Mouse (Mus musculus): Measurements from ENCODE around the gene Dab1.

Dab1 gene

DNA sequence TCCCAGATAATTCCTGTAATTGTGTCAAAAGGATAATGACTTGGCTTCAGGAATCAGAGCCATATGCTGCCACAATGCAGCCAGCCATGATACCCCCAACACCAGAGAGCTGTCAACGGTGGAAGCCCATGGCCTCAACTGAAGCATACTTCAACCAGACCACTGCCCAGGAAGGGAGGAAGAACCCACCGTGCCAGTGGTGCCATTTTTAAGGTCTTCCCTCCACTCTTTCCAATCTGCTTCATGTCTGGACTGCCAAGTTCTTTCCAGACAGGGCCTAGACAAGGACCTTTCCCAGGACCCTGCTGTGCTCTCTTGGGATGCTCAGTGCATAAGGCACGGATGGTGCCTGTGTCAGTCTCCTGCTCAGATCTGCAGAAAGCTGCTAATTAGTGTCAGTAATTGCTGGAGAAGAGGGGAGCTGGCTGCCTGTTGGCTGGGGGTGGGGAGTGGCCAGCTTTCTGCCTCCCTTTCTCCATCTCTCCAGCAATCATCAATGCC lies 303.3 kb downstream of the Dab1 start:
- POLR2A ChIA-PET, result no interaction called here
- CTCF ChIA-PET, result no interaction called here

DNA sequence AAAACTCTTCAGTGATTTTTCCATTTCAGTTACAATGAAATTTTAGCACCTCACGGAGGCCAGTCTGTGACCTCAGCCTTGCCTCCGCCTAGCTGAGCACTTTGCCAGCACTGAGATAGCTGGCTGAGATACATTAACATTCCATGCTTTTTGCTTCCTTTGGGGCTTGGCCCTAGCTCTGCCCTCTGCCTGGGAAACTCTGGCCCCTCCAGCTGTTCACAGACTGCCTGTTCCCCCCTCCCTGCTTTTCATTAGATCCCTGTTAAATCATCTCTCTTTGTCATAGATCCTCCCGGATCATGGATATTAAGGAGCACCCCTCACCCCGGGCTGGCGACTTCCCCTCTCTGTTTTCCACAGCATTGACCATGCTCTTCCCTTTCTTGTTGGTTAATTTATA lies 307.5 kb downstream of the Dab1 start:
- ChIA-PET POLR2A (interaction anchor here in 1 of 4 experiments (0.6 kb wide), 1 partner anchor 681 kb away, joined by 6 read pairs; no protein-coding TSS in a partner anchor), CTCF (interaction anchor here in 1 of 4 experiments (0.5 kb wide), 1 partner anchor 418 kb away, joined by 3 read pairs; no protein-coding TSS in a partner anchor)

DNA sequence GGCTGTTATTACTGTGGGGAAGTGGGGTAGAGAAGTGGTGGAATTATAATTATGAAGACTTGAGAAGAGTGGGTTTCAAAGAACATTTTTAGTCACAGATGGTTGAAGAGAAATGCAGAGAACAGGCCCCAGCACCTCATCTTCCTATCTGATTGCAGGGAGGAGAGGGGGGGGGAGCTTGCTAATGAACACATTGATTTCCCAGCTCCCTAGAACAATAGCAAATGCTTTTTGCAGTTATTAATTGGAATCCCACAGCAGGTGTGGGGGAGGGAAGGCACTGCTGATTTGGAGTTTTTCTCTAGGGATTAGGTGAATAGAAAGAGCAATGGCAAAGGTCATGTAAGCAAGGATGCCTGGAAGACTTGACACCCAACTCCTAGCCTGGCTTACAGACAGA lies 310.5 kb downstream of the Dab1 start:
- CTCF ChIA-PET, result no interaction called here
- POLR2A ChIA-PET, result no interaction called here

- POLR2A ChIA-PET, result no interaction called here
- CTCF ChIA-PET, result no interaction called here
These were observed 315.2 kb downstream of the Dab1 start for GRCm38 (mm10) chr4:103934364-103934763.

DNA sequence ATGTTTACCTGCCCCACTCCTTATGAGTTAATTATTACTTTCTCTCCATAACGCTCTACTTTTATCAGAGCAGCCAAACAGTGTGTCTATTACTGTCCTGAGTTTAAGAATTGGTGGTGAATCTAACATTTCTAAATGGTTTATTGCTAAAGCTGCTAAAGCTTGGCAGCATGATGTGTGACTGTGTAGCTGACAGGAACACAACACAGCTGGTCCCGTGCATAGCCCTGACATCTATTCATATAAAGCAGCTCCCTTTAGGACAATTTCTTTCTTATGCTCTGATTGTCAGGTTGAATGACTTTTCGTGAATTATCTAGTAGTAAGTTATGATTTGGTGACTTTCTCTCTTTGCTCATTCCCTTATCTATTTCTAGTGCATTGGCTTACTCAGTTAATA lies 329.1 kb downstream of the Dab1 start:
- ChIA-PET CTCF (no interaction called here), POLR2A (interaction anchor here in 1 of 4 experiments (1.7 kb wide), 1 partner anchor 22 kb away, joined by 3 read pairs; no protein-coding TSS in a partner anchor)

DNA sequence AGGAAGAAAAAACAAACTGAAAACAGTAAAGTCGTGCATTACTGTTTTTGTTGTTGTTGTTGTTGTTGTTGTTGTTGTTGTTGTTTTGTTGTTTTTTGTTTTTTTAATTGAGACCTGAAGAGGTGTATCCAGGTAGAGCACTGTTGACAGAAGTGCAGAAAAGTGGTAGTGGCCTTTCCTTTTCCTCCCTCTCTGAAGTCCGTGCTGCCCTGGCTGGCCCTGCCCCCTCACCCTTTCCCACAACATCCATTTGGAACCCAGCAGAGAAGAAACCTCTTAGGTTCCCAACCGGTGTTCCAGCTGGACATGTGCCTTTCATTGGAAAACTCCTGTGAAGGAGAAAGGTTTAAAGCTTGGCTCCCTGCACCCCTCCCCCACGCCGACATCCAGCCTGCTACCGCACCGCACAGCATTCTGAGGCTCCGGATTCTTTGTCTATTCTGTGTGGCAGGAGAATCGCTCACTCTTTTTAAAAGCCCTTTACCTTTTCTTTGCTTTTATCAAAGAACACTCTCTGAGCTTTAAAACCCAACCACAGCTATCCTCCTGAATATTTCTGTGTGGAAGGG lies 334.6 kb downstream of the Dab1 start:
- ChIA-PET CTCF (no interaction called here), POLR2A (no interaction called here)

- ChIA-PET CTCF (no interaction called here), POLR2A (no interaction called here)
These were observed 342.2 kb downstream of the Dab1 start for GRCm38 (mm10) chr4:103961134-103962049.

- POLR2A ChIA-PET, result interaction anchor here in 2 of 4 experiments (0.7 to 1.3 kb wide), 2 partner anchors 13 to 21 kb away, joined by 3 read pairs; no protein-coding TSS in a partner anchor
- CTCF ChIA-PET, result no interaction called here
These were observed 350.7 kb downstream of the Dab1 start for GRCm38 (mm10) chr4:103969906-103970305.

DNA sequence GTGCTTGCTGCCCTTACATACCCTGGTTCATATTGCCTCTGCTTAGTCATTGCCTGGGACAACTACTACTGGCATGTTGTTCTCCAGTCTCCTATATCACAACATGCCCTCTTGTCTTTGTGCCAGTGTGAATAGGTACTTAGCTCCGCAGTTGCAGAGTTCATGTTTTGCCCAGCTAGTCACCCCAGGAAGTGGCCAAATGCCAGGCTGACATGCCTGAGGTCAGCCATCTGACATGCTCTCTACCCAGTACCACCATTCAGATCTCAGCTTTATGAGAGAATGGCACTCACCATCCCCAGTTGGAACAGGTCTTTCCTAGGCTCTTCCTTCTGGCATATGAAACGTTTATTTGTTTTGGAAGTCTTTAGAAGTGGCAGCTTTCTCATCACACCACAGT lies 355.4 kb downstream of the Dab1 start:
- ChIA-PET CTCF (no interaction called here), POLR2A (no interaction called here)

DNA sequence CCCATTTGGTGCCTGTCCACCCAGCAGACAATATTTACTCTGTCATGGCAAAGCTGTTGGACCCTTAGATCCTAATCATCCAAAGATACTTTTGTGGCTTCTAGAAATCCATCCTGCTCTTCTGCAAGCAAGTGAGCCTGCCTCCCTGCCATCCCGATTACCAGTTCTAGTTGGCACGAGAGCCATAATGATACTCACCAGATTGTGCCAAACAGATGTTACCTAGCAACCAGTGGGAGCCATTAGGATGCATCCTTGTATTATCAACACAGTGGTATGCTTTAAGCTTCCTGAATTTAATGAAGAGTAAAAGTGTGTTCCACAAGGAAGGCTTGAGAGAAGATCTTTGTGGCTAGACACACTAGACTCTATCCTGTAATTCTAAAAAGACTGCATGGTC lies 355.8 kb downstream of the Dab1 start:
- ChIA-PET POLR2A (no interaction called here), CTCF (no interaction called here)

- ChIA-PET POLR2A (no interaction called here), CTCF (no interaction called here)
These were observed 374.7 kb downstream of the Dab1 start for GRCm38 (mm10) chr4:103993884-103994283.

DNA sequence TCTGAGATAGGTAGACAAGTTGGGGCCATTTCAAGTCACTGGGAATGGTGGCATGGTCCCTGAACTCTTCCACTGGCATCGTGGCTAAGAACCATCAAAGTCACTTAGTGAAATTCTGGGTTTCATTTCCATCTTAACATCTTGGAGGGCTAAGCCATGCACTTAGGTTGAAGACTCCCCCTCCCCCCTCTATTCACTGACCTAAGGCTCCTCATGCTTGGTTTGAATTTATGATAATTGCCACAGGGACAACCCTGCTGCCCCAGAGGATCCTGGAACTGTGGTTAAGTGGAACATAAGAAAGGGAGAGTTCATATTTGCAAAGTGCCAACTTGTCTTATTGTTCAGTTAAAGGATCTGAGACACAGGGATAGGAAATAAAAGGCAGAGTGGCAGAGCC lies 375.2 kb downstream of the Dab1 start:
- ChIA-PET POLR2A (no interaction called here), CTCF (no interaction called here)

DNA sequence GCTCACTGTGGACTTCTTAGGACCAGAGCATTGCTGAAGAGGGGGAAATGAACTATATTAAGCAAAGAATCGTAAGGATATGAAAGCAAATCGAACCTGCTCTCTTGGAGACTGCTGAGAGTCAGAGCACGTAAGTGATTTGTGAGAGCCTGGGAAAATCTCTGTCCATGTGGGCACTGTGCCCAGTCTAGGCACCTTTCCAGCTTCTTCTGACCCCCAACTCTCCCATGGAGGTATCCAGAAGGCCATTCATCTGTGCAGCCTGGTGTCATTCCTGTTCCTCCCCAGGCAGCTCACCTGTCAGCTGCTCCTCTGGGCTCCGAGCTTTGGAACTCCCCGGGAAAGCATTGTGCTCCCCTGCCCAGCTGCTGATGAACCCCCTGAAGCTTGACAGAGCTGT lies 389.2 kb downstream of the Dab1 start:
- CTCF ChIA-PET, result no interaction called here

GRCm38 (mm10) chr4:104011683-104012082 lies 392.5 kb downstream of the Dab1 start:
- CTCF ChIA-PET, result no interaction called here
- POLR2A ChIA-PET, result no interaction called here

More for the DNA sequence above, 389.2 kb downstream of the Dab1 start:
- POLR2A ChIA-PET, result no interaction called here

- ChIA-PET CTCF (no interaction called here), POLR2A (no interaction called here)
These were observed 393.0 kb downstream of the Dab1 start for GRCm38 (mm10) chr4:104012150-104012549.

GRCm38 (mm10) chr4:104025117-104025694 lies 406.0 kb downstream of the Dab1 start:
- POLR2A ChIA-PET, result no interaction called here
- CTCF ChIA-PET, result no interaction called here

- POLR2A ChIA-PET, result interaction anchor here in 1 of 4 experiments (0.6 kb wide), 1 partner anchor 871 kb away, joined by 4 read pairs; no protein-coding TSS in a partner anchor
- CTCF ChIA-PET, result no interaction called here
These were observed 407.7 kb downstream of the Dab1 start for GRCm38 (mm10) chr4:104026834-104027233.

DNA sequence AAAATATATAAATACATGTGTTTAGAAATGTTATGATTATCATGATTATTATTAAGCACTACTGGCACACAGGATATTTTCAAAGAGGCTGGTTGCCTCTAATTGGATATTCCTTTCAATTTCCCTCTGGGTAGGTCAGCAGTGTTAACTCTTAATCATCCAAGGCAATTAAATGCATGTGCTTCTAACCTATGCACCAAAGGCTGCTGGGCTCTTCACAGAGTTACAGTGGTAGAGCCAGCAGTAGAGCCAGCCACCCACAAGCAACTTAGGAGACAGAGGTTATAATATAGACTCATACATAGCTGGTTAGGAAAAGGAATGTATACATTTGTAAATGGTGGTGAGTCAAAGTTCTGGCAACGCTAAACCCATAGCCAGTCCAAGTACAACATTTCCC lies 408.1 kb downstream of the Dab1 start:
- ChIA-PET POLR2A (no interaction called here), CTCF (no interaction called here)

DNA sequence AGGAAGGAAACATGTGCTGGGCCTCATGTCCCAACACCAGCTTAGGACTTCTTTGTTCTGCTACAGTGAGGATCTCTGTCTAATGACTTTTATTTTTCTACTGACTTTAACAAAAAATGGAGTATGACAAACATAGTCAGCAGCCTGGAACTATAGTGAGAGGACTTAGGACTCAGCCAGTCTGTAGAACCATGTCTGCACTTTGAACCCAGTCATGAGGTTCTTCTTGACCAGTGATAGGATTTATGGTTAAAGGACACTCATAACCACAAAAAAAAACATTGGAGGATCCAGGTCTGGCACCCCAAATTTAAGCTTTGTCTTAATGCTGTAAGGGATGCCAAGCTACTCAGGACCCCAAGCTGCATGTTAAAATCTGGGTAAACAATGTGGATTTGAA lies 416.9 kb downstream of the Dab1 start:
- POLR2A ChIA-PET, result no interaction called here

DNA sequence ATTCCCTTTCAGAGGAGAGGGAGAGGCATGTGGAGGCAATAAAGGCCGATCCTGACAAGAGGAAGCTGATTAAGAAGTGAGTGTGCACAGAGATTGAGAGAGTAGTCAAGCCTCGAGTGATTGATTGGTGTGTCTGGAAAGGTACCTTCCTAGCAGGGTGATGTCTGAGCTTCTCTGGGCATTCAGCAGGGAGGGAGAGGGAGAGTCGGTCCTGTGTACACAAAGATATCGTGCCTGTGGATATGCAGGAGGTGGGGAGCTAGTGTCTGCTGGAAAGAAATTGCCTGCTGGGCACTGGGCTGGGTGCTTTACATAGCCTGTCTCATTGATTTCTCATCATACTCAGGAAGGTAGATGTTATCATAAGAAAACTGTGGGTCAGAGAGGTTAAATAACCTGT lies 420.4 kb downstream of the Dab1 start:
- POLR2A ChIA-PET, result interaction anchor here in 1 of 4 experiments (1.3 kb wide), 1 partner anchor 820 kb away, joined by 4 read pairs; no protein-coding TSS in a partner anchor
- CTCF ChIA-PET, result no interaction called here

More for the DNA sequence above, 416.9 kb downstream of the Dab1 start:
- CTCF ChIA-PET, result no interaction called here

DNA sequence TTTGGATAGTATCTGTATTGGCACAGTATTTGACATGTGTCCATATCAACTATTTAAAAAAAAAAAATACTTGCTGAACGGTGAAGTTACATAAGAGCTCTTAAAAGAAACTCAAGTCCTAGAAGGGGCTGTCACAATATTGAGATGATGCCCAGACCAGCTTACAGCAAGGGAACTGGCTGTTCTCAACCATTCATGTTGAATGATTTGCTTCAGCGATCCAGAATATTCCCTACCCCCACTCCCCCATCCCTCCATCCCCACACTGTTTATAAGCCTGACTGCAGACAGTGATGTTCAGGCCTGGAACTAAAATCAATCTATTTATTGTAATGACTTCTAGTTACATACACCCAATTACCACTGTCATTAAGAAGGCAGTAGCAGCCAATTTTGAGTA lies 424.3 kb downstream of the Dab1 start:
- ChIA-PET POLR2A (no interaction called here), CTCF (no interaction called here)
